Mouse (Mus musculus): Measurements from ENCODE around the gene Kbtbd8.

Gene Kbtbd8

DNA sequence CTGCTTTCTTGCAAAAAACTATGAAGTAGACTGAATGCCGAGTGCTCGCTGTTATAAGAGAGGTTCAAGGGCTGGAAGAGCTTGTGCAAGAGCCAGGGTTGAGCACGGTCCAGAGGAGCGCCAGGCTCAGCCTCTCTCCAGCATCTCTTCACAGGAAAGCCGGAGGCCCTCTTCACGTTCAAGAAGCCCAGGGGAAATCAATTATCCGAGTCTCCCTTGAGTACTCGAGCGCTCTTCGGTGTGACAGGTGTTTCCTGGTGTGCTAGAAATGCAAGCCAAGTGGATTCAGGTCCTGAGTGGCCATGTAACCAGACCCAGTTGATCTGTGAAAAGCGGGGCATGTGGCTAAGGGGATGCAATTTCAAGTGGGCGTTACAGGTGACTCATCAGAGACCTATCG lies at the start of gene Kbtbd8:
Kbtbd8 (plus strand) TSS at position 295 of the 400 bp plus-strand sequence.
- no peak for DNase-seq

DNA sequence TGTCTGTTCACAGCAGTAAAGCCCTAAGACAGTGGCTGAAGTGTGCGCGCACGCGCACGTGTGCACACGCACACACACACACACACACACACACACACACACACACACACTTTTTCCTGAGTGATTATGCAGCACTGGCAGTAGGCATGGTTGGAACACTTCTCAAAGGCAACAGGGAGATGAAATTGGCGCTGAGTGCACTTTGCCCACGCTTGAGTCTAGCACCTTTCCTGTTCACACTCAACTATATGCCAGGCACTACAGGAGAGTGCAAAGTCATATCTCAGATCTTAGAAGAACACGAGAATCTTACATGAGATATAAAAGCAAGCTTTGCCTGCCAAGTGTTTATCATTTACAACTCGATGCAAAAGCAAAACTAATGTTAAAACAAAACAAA lies 47.3 kb upstream of the Kbtbd8 start:
- DNase-seq, result no peak

DNA sequence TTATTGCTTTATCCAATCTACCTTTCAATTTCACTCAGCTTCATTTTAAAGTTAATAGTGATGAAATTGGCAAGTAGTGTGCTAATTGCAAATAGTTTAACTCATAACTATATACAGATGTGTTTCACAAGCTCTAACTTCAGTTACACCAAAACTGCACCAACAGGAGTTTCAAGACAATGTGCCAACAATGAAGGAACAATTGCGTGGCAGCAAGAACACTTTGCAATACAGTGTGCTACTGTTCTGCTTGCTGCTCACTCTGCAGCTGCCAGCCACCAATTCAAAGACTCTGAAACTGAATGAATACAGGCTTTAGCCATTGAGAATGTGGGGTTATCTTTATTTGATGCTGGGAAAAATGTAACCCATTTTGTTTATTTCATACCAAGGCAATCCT lies 31.8 kb upstream of the Kbtbd8 start:
- DNase-seq, result no peak

DNA sequence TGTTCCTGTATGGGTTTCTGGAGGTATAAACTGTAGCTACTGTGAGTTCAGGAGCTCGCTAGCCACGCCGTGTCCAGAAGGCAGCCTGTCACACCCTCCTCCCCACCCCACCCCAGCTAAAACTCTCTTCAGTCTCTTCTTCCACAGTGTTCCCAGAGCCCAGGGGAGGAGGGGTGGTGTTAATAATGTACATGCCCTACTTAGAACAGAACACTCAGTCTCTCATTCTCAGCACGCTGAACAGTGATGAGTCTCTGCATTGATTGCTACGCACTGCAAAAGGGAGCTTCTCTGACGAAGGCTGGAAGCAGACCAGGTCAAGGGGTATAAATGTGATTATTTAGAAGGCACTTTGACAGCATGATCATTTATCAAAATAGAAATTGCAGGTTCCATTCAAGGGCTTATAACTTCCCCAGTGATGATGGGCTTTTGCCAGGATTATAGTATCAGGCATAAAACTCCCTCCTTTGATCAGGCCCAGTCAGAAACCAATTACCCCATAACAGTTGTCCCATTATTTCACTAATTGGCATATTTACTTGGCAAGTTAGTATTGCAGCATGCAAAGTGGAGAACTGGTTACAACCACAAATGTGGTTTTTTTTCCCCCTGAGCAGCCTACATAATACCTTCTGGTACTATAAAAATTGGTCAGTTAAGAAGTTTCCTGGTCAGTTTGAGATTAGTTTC lies 29.7 kb upstream of the Kbtbd8 start:
- no peak for DNase-seq

DNA sequence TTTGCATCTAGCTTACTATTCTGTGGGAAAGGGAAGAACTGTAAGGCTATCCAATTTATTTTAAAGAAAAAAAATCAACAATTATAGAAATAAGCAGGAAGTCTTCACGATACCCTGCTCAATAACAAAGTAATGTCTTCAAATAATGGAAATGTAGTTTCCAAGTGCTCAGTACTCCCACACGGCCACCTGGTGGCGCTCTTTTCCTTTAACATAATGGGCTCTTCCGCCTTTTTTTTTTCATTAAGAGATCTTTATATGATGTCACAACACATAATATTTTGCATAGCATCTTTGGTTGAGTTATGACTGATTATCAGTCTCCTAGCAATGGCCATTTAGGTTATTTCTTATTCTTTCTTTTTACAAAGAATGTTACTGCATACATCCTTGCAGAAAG lies 29.0 kb upstream of the Kbtbd8 start:
- DNase-seq, result no peak

DNA sequence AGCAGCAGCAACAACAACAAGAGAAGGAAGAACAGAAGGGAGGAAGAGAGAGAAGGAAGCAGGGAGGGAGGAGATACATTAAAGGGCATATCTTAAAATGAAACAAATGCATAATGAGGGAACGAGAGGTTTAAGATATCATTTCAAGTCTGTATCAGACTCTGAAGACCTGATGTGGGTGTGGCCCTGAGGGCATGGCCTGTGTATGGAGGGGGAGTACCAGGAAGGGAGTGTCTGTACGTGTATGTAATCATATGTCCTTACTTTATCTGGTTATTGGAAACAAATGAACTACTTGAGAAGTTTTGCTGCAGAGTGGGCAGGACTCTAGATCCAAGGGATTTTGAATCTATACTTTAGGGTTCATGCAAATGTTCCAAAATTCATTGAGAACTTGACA lies 22.3 kb upstream of the Kbtbd8 start:
- no peak for DNase-seq

DNA sequence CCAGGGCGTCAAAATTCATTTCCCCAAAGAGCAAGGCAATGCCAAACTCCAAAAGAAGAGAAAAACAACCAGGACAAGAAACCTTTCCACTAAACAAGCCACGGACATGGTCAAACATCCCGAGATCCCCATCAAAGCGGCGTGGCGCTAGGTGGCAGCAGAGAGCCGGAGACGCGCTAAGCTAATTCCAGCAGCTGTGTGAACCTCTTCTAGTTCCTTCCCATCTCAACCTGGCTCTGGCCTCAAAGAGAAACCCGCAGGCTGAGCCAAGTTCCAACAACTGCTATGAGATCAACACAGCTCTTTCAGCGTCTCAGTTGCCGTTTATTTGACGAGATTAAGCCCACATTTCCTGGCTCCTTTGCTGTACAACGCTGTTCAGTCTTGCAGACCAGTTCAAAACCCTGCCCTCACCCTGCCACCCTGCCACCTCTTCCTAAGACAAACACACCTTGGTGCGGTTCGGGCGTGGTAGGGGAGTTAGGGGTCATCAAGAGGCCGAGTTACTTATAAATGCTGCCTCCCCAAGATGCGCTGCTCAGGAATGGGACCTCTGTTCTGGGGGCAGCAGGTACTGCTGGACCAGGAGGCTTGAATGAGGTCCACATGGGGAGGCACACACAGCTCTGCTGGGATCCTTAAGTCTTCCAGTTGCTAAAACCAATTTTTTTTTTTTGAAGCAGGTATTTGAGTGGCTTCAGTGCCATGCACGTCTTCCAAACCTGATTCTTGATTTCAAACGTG lies 18.5 kb upstream of the Kbtbd8 start:
- peak; percentile 72 for DNase-seq

DNA sequence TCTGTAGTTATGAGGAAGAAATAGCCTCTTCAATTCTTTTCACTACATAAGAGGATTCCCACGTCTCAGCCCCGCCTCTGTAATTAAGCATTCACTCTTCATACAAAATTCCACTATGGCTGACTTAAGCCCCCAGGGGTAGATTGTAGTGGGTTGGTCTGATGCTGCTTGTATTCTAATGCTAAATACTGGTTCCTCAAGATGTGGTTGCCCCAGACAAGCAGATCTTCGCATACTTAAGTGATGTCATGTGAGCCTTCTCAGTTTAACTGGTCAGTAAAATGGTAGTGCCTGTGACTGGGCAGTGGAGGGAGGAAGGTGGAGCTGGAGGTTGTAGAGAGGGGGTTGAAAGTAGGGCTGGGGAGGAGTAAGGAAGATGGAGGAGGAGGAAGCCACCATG lies 13.3 kb upstream of the Kbtbd8 start:
- DNase-seq, result no peak

DNA sequence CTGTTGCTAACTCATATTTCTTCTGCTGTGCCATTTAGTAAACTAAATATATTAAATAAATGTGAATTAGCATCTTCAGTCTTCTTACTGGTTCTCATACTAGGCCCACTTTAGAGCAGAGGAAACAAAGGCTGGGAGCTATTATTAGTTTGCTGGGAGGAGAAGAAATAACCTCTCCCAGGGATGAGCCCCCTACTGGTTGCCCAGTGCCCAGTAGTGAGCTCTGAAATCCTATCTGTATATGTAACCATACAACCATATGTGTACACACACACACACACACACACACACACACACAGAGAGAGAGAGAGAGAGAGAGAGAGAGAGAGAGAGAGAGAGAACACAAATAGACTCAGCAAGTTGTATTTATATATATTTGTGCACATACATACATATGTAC lies 8.6 kb upstream of the Kbtbd8 start:
- DNase-seq, result no peak

DNA sequence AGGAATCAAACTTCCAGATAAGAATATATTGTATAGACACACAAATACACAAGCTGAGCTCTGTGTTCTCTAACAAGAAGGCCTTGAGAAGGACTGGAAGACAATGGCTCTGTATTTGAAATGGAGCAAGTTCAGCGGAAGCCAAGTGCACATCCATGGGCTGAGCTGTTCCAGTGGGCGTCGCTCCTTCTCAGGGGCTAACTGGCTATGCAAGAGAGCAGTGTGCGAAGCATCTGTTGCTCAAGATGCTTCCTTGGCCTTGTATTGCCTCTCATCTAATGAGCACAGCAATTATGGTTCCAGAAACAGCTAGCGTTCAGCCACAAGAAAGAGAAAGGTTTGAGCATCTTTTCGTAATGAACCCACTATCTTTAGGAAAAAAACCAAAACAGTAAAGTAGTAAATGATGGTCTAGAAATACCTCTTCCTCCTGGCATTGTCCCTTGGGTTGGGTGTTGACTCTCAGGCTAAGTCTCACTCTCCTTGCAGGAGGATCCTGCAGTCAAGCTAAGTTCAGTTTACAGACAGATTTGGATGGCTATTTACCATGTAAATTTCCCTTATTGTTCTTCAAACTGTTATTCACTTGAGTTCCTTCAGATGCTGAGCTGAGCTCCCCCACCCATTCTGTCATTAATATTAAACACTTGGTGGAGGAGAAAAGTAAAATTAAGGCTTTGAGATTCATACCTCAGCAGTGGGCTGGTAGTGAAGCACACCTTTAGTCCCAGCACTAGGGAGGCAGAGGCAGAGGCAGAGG lies 7.2 kb upstream of the Kbtbd8 start:
- DNase-seq, result no peak

DNA sequence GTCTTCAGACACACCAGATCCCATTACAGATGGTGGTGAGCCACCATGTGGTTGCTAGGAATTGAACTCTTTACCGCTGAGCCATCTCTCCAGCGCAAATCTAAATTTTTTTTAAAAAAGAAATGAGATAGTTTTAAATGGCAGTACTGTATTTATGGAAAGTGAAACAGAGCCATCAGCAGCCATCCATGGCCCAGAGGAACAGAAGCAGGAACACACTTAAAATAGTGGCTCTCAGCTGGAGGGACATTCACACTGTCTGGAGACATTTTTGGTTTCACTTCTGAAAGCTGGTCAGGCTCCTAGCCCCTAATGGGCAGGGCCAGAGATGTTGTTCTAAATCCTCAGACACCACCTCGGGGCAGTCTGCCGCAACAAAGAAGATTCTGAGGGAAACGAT lies 5.0 kb upstream of the Kbtbd8 start:
- DNase-seq, result no peak

DNA sequence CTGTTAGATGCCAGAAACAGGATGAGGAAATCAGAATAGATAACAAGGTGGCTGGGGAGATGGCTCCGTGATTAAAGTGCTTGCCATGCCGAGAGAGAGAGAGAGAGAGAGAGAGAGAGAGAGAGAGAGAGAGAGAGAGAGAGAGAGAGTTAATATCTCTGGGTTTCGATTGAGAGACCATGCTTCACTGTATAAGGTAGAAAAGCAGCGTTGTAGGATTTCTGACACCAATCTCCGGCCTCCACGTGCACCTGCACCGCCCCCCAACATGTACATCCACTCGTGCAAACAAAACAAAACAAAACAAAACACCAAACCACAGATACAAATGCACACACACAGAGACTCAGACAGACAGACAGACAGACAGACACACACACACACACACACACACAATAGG lies 527 bp upstream of the Kbtbd8 start:
- peak; percentile 46 for DNase-seq

DNA sequence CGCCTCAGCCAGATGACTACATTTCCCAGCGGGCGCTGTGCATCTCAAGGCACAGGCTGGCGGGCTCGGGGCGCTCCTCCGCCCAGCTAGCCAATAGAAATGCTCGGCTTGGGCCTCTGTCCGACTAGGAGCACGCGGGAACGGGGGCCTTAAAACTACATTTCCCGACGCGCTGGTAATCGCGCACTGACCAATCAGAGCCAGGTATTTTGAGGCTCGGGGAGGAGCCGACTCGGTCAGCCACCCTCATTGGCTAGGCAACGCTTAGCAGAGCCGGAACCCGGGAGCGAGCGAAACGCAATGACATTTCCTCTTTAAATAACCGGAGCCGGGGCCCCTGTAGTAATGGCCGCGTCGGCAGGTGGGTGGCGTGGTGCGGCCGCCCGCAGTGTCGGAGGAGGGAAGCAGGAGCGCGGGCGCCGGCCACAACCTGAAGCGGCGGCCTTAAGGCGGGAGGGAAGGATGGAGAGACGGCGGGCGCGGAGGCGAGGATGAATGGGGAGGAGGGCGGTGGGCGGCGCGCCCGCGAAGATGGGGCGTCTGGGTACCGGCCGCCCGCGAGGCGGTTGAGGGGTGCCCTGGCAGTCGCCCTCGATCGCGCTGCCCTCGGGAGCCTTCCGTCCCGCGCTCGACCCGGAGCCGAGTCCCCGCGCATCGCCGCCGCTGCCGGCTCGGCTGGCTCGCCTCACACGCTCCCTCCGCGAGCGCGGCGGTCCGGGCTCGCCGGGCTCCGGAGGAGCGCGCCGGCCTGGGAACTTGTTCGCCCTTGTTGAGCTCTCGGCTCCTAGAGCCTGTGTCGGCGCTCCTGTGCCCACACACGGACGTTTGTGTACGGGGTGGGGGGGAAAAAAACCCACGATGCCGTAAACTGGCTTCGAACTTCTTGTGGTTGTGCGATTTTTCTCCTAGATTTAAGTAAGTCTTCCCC lies 838 bp downstream of the Kbtbd8 start:
- DNase-seq, result peak; percentile 97

DNA sequence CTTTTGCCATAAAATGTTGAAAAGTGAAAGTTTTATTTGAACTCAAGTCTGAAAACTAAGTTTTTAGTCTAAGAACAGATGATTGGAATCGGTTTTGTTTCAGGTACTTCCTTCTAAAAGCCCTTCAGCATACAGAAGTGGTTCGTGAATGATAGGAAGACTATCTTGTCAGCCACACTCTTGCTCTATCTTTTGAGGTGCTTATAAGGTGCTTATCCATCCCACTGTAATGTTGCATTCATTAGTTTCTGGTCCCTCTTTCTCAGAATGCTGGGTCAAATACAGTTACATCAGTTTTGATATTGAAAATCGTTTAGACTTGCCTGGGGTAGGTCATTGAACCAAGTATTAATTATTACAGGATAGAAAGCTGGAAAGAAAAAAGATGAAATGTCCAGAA lies 2.3 kb downstream of the Kbtbd8 start:
- DNase-seq, result no peak

DNA sequence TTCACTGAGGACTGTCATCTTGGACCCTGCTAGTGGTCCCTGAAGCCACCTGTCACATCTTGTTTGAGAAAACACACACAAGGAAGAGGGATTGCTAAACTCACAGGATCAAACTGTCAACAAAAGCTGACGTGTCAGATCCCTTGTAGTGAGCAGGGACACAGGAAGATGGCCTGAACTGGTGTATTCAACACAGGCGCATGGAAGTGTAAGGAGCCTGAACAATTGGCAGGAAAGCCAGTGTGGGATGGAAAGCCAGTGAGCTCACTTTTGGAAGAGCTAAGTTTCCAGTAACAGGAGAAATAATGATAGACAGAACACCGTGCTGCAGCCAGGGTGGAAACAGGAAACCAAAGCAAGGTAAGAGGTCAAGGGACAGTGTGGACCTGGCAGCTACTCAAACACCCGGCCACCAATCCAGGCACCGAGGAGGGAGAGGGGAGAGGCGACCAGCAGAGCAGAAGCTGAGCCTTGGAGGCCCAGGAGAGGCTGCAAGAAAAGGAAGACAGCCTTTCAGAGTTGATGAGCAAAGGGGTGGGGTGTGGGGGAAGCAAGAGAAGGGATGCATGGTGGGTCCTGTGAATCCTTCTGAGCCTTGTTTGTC lies 33.0 kb downstream of the Kbtbd8 start:
- no peak for DNase-seq

DNA sequence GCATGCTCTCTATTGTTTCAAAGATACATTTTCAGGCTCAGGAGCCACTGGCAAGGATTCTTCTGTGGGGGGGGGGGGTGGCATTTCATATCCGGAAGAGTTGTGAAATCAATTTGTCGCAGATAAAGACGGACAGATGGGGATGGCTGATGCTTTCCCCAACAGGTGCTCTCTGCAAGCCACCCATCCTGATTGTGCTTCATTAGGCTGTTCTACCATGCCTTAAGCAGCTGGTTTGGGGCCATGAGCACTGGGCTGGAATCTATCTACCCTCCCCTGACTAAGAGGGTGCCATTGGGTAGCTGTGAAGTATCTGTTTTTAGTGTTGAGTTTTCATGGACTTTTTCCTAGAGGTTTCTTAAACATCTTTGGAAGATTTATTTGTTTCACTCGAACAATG lies 33.8 kb downstream of the Kbtbd8 start:
- DNase-seq, result no peak

DNA sequence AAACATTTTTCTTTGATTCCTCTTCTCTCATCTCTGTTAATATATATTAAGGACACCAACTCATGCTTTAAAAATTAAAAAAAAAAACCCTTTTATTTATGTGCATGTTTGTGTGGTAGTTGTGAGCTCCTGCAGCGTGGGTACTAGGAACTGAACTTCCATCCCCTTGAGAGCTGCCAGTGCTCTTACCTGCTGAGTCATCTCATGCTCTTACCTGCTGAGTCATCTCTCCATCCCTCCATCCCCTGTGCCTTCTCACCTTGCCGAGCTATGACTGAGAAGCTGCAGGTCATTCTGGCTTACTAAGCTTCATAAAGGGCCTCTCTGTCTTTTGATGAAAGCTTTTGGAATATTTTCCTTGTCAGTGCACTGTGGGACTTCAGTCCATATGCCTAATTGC lies 34.5 kb downstream of the Kbtbd8 start:
- no peak for DNase-seq

DNA sequence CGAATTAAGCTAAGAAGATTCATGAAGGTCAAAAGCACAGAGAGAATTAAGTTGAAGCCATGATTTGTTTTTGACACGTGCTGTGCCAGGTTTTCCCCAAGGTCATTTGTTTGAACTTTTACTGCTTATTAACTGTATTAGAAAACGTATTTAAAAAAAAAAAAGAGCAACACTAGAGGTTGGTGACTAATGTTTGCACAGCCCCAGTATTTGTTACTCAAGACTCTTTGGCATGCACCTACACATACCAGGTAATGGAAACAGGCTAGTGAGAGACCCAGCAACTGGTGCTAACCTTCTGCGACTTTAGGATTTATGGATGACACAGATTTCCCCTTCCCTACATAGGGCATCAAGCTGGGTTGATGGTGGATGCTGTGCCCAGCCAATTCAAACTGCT lies 46.9 kb downstream of the Kbtbd8 start:
- no peak for DNase-seq

DNA sequence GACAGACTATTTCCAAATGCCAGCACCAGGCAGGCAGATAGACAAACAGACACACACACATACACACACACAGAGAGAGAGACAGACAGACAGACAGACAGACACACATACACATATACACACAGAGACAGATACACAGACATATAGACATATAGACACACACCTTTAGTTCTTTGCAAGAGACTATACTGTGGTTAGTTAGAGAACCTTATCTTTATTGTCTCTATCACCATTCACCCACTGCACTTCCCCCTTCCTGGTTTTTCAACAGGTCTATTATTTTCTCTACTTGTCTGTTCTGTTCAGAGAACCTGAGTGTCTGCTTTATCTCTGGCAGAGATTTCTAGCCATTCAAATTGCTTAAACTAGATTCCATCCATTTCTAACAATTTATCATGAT lies 48.6 kb downstream of the Kbtbd8 start:
- no peak for DNase-seq

DNA sequence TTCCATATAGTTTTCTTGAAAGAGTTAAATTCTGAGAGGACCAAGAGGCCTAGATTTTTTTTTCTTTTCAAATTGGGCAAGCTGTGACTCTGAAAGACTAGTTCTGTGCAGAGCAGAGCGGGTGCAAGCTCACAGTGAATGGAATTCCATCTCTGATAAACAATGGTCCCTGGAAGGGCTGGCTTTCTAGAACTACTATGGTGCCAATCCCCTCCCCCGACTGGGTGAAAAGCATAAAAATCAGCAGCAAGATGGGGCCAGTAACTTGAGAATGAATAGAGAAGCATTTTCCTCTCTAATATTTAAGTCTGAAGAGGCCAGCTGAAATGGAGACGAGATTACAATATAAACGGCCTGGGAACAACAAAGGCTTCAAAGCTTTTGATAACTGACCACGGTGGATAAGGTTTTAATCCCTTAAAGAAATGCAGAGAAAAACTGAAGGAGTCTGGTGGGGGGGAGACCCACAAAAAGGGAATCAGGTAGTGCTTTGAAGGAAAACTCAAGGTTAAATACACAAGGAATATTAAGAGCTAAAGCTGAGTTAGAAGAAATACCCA lies 50.7 kb downstream of the Kbtbd8 start:
- peak; percentile 1 for DNase-seq

DNA sequence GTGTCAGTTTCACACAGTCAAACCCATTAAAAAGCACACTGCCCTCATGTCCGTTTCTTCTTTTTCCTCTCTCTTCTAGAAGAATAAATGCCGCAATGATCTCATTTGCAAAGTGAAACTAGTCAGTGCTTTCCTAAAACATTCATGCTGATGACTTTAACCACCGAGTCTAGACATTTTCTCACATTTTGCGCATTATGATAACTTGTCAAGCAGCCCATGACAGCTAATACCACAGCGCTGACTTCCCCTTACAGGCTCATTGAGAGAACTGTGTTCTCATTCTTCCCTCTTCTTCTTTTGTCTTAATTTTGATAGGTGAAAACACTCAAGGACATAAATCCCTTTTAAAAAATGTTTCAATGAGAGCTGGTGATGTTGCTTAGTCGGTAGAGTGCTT lies 52.4 kb downstream of the Kbtbd8 start:
- DNase-seq, result no peak

Data from cerebellum, adult 9-10 months (tissue).